Mouse (Mus musculus): Measurements from ENCODE around the gene Krtap13-1.
"Not testable (repeated sequence)": the region's sequence is repeated elsewhere in the genome, so short reads cannot be mapped to it uniquely, and the experiment has no call there.

Gene Krtap13-1

GRCm38 (mm10) chr16:88728812-88729275, at the start of gene Krtap13-1:
TSS of gene Krtap13-1 (plus strand) at chr16:88728862.
- DNase-seq (ENCODE audit: extremely low read depth, low read depth) = no peak

- DNase-seq (ENCODE audit: extremely low read depth, low read depth) = no peak
These were observed 49.6 kb upstream of the Krtap13-1 start for GRCm38 (mm10) chr16:88679099-88679498.

- DNase-seq (ENCODE audit: extremely low read depth, low read depth) = no peak
These were observed 47.4 kb upstream of the Krtap13-1 start for GRCm38 (mm10) chr16:88681282-88681681.

GRCm38 (mm10) chr16:88696256-88696655, 32.4 kb upstream of the Krtap13-1 start:
- DNase-seq (ENCODE audit: extremely low read depth, low read depth) = no peak

DNA sequence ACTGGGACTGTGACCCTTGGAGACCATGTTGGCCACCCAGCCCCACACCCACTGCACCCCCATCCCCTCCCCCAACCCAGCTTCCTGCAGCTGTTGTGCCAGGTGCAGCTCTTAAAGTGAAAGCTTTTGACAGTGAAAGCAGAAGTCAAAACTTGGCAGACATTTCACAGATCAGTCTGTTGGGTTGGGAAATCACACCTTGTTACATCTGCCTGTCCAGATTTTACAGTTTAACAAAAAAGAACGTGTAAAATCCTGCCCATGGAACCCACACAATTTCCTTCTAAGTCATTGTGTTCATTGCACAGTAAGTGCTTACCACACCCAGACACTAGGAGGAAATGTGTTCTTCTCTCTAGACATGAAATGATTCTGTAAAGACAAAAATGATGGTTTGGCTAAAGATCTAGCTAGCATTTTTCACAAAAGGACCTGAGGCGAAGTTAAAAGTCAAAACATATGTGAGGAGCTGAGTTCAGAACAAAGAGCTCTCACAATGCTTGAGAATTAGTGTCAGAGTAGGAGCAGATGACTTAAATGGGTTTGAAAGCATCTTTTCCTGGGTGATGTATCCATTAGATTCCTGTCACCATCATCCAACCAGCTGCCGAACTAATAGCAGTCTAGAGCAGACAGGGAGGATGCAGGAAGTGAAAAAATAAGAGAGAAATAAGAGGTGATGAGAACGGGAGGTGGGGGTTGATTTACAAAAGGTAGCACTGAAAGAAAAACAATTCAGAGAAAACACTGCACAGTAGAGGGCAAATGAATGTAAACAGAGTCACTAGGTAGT, 27.4 kb upstream of the Krtap13-1 start:
- DNase-seq (ENCODE audit: extremely low read depth, low read depth) = no peak

DNA sequence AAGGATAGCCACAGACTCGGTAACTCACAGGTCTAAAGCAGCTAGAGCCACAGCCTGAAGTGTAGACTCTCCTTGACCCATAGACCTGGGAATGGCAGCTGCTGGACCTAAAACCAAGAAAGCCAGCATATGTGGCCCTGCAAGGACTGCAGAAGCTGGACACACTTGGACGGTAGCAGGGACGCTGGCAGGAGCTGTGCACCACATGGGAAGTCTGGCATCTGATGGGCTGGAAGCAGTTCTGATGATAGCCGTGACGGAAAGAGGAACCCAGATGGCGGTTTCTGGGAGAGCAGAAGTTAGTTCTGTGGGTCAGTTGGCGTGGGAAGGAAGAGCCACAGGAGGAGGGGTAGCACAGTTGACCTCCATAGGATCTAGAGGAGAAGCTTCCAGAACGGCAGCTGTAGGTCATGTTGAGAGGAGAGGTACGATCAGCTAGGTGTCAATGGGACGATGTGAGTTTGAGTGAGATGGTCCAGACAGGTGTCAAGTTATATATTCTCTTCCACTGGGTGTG, 21.1 kb upstream of the Krtap13-1 start, which contains the start of gene 2310061N02Rik:
Gene 2310061N02Rik, minus strand, starts transcription at position 467 of the 517 bp plus-strand sequence.
- DNase-seq (ENCODE audit: extremely low read depth, low read depth) = no peak

DNA sequence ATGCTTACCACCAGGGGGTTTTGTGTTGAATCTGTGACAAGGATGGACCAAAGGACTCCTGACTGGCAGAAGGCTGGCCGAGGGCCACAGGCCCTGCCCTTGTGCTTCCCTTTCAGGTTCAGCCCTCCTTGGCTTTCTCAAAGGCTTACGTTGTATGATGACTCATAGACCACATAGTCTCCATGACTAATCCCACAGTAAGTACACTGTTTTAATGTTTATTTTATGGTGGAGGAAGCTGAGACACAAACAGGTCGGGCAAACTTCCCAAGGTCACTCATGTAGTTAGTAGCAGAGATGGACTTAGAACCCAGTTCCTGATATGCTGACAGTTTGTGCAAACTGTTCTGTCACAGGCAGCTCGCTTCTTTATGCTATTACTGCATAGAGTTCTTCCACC, 17.9 kb upstream of the Krtap13-1 start:
- no peak for DNase-seq (ENCODE audit: extremely low read depth, low read depth)

DNA sequence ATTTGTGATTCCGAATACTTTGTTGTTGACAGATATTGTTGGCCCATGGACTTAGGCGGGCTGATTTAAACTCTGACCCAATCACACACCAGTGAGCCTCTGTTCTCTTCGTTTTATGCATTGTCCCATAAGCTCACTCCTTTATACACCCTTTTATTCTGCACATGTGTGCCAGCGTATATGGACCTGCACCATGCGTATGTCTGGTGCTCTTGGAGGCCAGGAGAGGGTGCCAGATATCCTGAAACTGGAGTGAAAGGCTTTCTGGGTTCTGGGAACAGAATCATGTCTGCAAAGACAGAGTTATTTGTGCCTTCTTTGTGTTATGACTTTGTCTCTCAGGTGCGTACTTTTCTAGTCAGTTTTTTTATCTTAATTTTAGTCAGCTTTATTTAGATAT, 17.4 kb upstream of the Krtap13-1 start:
- no peak for DNase-seq (ENCODE audit: extremely low read depth, low read depth)

- DNase-seq (ENCODE audit: extremely low read depth, low read depth) = no peak
These were observed 12.1 kb upstream of the Krtap13-1 start for GRCm38 (mm10) chr16:88716549-88716948.

DNA sequence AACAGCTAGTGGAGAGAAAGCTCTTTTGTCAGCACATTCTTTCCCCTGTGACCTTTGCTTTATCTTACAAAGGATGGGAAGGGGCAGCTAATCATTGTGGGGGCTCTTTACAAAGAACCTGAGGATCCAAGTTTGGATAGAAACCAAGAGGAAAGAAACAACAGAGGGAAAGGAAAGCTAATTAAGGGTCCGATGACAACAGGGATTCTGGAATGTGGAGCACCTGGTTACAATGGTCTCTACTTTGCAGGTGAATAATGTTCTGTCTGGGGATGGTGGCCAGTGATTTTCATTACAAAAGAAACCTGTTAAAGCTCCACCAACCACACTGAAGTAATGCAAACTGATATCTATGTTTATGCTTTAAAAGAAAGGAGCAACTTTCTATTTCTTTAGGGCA, 8.6 kb upstream of the Krtap13-1 start:
- no peak for DNase-seq (ENCODE audit: extremely low read depth, low read depth)

DNA sequence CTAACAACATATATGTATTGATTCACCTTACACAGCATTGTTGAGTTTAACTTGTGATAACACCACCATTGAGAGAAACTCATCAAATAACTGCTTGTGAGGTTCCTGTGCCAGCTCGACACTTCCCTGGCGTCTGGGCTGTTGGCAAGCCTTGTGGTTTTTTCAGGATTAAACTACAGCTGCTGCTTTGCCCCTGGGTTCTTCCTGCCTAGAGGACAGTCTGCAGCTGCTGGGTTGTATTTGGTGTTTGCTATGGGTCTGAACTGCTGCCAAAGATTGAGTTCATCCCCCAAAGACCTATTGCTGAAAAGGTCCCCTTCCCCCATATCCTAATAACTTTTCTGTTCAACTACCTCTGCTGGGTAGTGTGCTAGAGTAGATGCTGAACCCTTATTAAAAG, 6.7 kb downstream of the Krtap13-1 start:
- no peak for DNase-seq (ENCODE audit: extremely low read depth, low read depth)

DNA sequence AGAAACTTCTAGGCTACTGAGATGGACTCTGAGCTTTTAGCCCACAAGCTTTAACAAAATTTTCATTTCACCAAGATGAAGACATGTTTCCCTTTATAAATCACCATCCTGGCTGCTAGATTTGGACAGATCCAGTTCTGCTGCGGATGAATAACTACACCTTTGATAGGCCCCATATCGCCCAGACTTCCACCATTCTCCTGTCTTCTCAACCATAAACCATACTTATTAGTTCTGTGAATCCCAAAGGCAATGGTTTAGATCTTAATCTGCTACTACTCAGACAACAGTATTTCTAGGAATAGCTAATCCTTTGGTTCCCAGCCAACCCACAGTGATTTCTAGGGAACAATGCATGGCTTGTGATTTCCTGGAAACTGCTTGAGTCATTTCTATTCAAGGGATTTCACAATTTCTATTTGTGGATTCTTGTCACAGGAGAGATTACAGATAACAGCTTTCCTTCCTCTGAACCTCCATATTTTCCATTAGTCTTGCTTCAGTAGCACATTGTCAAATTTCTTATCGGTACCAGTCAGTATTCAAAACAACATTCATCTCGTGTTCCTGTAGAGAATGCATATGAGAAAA, 16.2 kb downstream of the Krtap13-1 start:
- DNase-seq (ENCODE audit: extremely low read depth, low read depth) = no peak

DNA sequence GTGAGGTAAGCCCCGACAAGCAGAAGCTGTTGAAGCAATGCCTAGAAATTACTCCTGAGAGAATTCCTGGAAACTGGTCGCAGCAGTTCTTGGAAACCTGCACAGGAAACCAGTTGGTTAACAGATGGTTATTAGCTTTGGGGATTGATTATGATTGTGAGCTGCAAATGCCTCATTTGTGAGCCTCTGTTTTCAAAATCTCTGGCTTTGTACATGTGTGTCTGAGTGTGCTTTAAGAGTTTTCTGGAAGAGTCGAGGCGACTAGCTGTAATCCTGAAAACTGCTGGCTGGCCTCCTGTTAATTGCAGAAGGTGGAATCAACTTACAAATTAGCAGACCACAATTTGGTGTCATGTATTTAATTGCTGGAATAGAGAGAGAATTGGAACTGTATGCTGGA, 19.3 kb downstream of the Krtap13-1 start:
- DNase-seq (ENCODE audit: extremely low read depth, low read depth) = no peak

DNA sequence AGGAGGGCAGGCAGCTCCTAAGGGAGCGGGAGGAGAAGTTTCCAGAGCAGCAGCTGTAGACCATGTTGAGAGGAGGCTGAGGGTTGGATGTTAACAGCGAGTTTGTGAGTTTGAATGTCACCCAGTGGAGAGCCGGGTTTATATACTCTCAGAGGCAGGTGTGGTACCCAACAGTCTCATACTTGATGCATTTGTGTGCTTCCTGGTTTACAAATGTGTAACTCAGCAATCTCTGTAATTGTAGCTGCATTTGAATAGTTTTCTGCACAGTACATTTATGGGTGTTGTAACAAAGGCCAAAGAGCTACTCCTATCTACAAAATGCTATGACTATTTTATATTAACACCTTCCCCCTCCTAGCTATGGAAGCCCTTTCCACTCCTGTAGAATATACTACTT, 22.9 kb downstream of the Krtap13-1 start, which contains the start of gene Krtap13:
Gene Krtap13, minus strand, starts transcription at position 101 of the 400 bp plus-strand sequence.
- not testable (repeated sequence) for DNase-seq (ENCODE audit: extremely low read depth, low read depth)

DNA sequence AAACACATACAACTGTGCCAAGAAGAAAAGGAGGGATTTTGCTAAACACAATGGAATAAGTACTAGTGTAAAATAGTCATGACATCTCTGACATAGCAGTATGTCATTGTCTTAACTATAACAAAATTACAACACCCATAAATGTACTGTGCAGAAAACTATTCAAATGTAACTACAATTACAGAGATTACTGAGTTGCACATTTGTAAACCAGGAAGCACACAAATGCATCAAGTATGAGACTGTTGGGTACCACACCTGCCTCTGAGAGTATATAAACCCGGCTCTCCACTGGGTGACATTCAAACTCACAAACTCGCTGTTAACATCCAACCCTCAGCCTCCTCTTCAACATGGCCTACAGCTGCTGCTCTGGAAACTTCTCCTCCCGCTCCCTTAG, 29.9 kb downstream of the Krtap13-1 start, which contains the start of gene 2310034C09Rik:
Gene 2310034C09Rik, plus strand, starts transcription at position 301 of the 400 bp plus-strand sequence.
- DNase-seq (ENCODE audit: extremely low read depth, low read depth) = not testable (repeated sequence)

- DNase-seq (ENCODE audit: extremely low read depth, low read depth) = no peak
These were observed 45.4 kb downstream of the Krtap13-1 start, which contains the start of gene 2310057N15Rik for GRCm38 (mm10) chr16:88774106-88774505. TSS of gene 2310057N15Rik (minus strand) at chr16:88774206.

DNA sequence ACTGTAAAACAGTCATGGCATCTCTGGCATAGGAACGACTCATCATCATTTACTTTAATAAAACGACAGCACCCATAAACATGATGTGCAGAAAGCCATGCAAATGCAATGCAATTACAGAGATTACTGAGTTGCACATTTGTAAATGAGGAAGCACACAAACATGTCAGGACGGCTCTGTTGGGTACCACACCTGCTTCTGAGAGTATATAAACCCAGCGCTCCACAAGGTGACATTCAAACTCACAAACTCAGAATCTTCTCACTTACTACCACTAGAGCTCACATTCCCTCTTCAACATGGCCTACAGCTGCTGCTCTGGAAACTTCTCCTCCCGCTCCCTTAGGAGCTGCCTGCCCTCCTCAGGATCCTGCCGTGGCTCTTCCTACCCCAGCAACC, 48.9 kb downstream of the Krtap13-1 start, which contains the start of gene Gm5965:
Gene Gm5965, plus strand, starts transcription at position 301 of the 400 bp plus-strand sequence.
- DNase-seq (ENCODE audit: extremely low read depth, low read depth) = no peak
